Mouse (Mus musculus): ENCODE results near the gene Pygm. TPM values are rescaled to one million over a fixed set of nuclear protein-coding genes. Genes with fewer than 3 reads are reported as not detected.

Gene Pygm
- polyA plus RNA-seq, 1 experiment from 2014 or later: 84.3 TPM

DNA sequence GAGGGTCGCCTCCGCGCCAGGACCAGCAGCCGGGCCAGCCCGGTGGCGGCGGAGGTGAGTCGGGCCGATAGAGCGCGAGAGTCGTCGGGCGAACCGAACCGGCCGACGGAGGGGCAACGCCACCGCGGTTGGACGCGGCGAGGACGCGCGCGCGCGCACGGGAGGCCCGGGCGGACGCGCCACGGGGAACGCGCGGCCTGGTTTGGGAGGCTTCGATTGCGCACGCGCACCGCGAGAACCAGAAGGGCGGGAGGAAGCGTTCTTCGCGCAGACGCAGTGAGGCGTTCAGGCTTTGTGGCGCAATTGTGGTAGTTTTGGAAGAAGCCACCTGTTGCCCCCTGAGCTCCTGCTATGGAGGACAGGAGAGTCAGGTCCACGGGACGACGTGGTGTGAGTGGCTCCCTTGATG, 19.9 kb upstream of the Pygm start:
- no peak for ATAC-seq (ENCODE audit: low read depth)
- Histone ChIP-seq H3K27ac (replicated peaks; ENCODE audit: low read depth, low read length) (peak overlapping the region; percentile 99), H3K4me2 (ENCODE audit: low read depth, low read length) (peak overlapping the region; percentile 60), H3K4me1 (ENCODE audit: control insufficient read depth, insufficient read depth, low read length) (peaks cover 10% of the 10 kb centered on the region), H3K4me3 (ENCODE audit: low read depth, low read length) (peak overlapping the region; percentile 99), H3K9me3 (ENCODE audit: control insufficient read depth, low read length) (no peaks in the 10 kb centered on the region), H3K36me3 (ENCODE audit: control insufficient read depth, insufficient read depth, low read length) (peaks cover 46% of the 10 kb centered on the region), H3K9ac (ENCODE audit: low read depth, low read length) (peak overlapping the region; percentile 100), H3K27me3 (replicated peaks; ENCODE audit: control insufficient read depth, insufficient read depth, low read length) (no peaks in the 10 kb centered on the region)
- 0% methylated on average over 36 of the region's 55 CpGs for WGBS
- DNase-seq (ENCODE audit: low spot score): peak; percentile 94

DNA sequence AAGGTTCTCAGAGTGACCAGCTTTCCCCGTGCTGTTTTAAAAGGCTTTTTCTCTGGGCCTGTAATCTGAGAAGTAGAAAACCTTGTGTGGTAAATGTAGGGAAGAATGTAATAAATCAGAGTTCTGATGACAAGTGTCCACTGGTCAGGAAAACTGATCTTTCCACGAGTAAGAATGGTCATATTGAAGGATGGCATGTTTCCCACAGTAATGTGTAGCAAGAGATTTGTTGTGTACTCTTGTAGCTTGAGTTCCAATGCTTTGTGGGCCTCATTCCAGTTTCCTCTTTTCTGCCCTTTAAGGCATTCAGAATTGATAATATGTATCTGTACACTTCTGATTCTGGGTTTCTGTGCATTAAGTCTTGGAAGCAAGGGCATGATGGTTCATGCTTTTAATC, 19.4 kb upstream of the Pygm start:
- DNase-seq (ENCODE audit: low spot score): no peak
- no peaks in the 10 kb centered on the region for H3K27me3 ChIP-seq (replicated peaks; ENCODE audit: control insufficient read depth, insufficient read depth, low read length)
- H3K9ac ChIP-seq (ENCODE audit: low read depth, low read length): peak overlapping the region; percentile 100
- no peak for ATAC-seq (ENCODE audit: low read depth)
- peak overlapping the region; percentile 99; the same call in 1 of the 2 replicates for H3K27ac ChIP-seq (replicated peaks; ENCODE audit: low read depth, low read length)
- 4% methylated on average over 2 of the region's 2 CpGs for WGBS
- peaks cover 10% of the 10 kb centered on the region for H3K4me1 ChIP-seq (ENCODE audit: control insufficient read depth, insufficient read depth, low read length)
- peak overlapping the region; percentile 60 for H3K4me2 ChIP-seq (ENCODE audit: low read depth, low read length)
- H3K9me3 ChIP-seq (ENCODE audit: control insufficient read depth, low read length): no peaks in the 10 kb centered on the region
- H3K4me3 ChIP-seq (ENCODE audit: low read depth, low read length): peak overlapping the region; percentile 99
- peaks cover 51% of the 10 kb centered on the region for H3K36me3 ChIP-seq (ENCODE audit: control insufficient read depth, insufficient read depth, low read length)

DNA sequence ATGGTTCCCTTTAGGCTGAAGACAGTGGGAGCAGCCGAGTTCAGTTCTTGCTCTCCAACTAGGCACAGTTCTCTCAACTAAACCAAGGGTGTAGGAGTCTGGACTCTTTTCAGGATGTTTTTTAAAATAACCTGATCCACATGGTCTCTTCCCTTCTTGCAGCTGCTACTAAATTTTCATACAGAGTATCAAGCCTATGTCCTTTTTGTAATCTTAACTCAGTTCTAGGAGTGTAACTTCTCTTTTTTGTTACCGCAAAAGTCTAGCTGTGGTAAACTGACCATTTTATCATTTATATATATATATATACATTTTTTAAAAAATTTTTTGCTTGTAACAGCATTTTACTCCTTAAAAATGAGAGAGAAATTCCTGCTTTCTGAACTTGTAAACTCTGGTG, 14.0 kb upstream of the Pygm start:
- WGBS: 85% methylated on average over 2 of the region's 2 CpGs
- Histone ChIP-seq H3K27ac (replicated peaks; ENCODE audit: low read depth, low read length) (no peak overlapping the region), H3K4me3 (ENCODE audit: low read depth, low read length) (no peak overlapping the region), H3K4me1 (ENCODE audit: control insufficient read depth, insufficient read depth, low read length) (peaks cover 6% of the 10 kb centered on the region), H3K36me3 (ENCODE audit: control insufficient read depth, insufficient read depth, low read length) (peaks cover 98% of the 10 kb centered on the region), H3K27me3 (replicated peaks; ENCODE audit: control insufficient read depth, insufficient read depth, low read length) (no peaks in the 10 kb centered on the region), H3K4me2 (ENCODE audit: low read depth, low read length) (no peak overlapping the region), H3K9ac (ENCODE audit: low read depth, low read length) (no peak overlapping the region), H3K9me3 (ENCODE audit: control insufficient read depth, low read length) (no peaks in the 10 kb centered on the region)
- DNase-seq (ENCODE audit: low spot score) (no peak), ATAC-seq (ENCODE audit: low read depth) (no peak)

DNA sequence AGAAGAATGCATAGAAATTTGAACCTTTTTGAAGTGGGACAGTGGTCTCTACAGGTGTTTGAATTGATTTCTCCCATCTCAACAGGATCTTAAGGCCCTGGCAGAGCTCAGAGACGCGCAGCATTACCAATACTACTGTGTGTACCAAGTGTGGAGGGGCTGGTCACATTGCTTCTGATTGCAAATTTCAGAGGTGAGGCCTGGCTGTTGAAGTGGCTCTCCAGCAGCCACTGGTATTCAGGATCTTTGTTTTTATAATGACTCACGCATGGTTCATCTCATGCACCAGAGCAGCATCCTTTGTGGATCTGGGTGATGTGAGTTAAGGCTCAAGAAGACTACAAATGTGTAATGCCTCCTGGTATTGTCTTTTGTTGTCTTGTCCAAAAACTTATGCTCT, 11.8 kb upstream of the Pygm start:
- Histone ChIP-seq H3K9ac (ENCODE audit: low read depth, low read length) (no peak overlapping the region), H3K36me3 (ENCODE audit: control insufficient read depth, insufficient read depth, low read length) (peaks cover 99% of the 10 kb centered on the region), H3K27ac (replicated peaks; ENCODE audit: low read depth, low read length) (no peak overlapping the region), H3K4me1 (ENCODE audit: control insufficient read depth, insufficient read depth, low read length) (no peaks in the 10 kb centered on the region), H3K4me2 (ENCODE audit: low read depth, low read length) (no peak overlapping the region), H3K9me3 (ENCODE audit: control insufficient read depth, low read length) (no peaks in the 10 kb centered on the region), H3K4me3 (ENCODE audit: low read depth, low read length) (no peak overlapping the region), H3K27me3 (replicated peaks; ENCODE audit: control insufficient read depth, insufficient read depth, low read length) (no peaks in the 10 kb centered on the region)
- ATAC-seq (ENCODE audit: low read depth) (no peak), DNase-seq (ENCODE audit: low spot score) (no peak)
- 94% methylated on average over 3 of the region's 3 CpGs for WGBS

DNA sequence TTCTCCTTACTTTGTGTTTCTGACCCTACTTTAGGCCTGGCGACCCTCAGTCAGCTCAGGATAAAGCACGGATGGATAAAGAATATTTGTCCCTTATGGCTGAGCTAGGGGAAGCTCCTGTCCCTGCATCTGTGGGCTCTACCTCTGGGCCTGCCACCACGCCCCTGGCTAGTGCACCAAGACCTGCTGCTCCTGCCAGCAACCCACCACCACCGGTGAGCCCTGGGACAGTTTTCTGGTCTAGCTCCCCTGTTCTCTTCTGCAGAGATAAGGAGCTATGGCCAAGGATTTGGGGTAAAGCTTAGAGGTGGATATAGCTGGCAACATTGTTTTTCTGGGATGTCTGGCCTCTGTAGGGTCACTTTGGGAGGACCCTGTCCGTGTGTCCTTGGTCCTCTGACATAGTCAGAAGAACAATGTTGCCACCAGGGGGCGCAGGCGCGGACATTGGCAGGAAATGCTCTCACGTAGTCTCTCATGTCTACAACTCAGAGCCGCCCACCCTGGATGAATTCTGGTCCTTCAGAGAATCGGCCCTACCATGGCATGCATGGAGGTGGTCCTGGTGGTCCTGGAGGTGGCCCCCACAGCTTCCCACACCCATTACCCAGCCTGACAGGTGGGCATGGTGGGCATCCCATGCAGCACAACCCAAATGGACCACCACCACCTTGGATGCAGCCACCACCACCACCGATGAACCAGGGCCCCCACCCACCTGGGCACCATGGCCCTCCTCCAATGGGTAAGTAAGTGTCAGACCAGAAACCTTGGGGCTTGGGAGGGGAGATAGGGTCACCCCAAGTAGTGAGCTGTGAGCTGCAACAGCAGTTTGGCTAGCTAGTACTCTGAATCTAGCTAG, 10.4 kb upstream of the Pygm start:
- DNase-seq (ENCODE audit: low spot score): peak; percentile 64
- Histone ChIP-seq H3K9ac (ENCODE audit: low read depth, low read length) (no peak overlapping the region), H3K4me2 (ENCODE audit: low read depth, low read length) (no peak overlapping the region), H3K27me3 (replicated peaks; ENCODE audit: control insufficient read depth, insufficient read depth, low read length) (no peaks in the 10 kb centered on the region), H3K4me3 (ENCODE audit: low read depth, low read length) (no peak overlapping the region), H3K4me1 (ENCODE audit: control insufficient read depth, insufficient read depth, low read length) (no peaks in the 10 kb centered on the region), H3K36me3 (ENCODE audit: control insufficient read depth, insufficient read depth, low read length) (peaks cover 99% of the 10 kb centered on the region), H3K27ac (replicated peaks; ENCODE audit: low read depth, low read length) (no peak overlapping the region), H3K9me3 (ENCODE audit: control insufficient read depth, low read length) (no peaks in the 10 kb centered on the region)
- ATAC-seq (ENCODE audit: low read depth): no peak
- WGBS: 69% methylated on average over 12 of the region's 12 CpGs

DNA sequence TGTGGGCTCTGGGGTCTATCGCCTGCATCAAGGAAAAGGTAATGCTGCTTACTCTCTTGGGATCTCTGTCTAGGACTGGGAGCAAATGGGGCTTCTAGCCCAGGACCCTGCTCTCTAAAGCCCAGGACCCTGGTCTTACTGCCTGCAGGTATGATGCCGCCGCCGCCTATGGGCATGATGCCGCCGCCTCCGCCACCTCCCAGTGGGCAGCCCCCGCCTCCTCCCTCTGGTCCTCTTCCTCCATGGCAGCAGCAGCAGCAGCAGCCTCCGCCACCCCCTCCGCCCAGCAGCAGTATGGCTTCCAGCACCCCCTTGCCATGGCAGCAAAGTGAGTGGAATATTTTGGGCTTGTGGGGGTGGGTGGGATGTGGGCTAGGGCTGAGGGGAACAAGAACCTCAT, 9.6 kb upstream of the Pygm start:
- DNase-seq (ENCODE audit: low spot score) (no peak), ATAC-seq (ENCODE audit: low read depth) (no peak)
- no peaks in the 10 kb centered on the region for H3K4me1 ChIP-seq (ENCODE audit: control insufficient read depth, insufficient read depth, low read length)
- no peaks in the 10 kb centered on the region for H3K27me3 ChIP-seq (replicated peaks; ENCODE audit: control insufficient read depth, insufficient read depth, low read length)
- WGBS: 100% methylated on average over 6 of the region's 10 CpGs
- peaks cover 97% of the 10 kb centered on the region for H3K36me3 ChIP-seq (ENCODE audit: control insufficient read depth, insufficient read depth, low read length)
- no peaks in the 10 kb centered on the region for H3K9me3 ChIP-seq (ENCODE audit: control insufficient read depth, low read length)
- no peak overlapping the region for H3K4me2 ChIP-seq (ENCODE audit: low read depth, low read length)
- H3K27ac ChIP-seq (replicated peaks; ENCODE audit: low read depth, low read length): no peak overlapping the region
- H3K9ac ChIP-seq (ENCODE audit: low read depth, low read length): no peak overlapping the region
- no peak overlapping the region for H3K4me3 ChIP-seq (ENCODE audit: low read depth, low read length)

DNA sequence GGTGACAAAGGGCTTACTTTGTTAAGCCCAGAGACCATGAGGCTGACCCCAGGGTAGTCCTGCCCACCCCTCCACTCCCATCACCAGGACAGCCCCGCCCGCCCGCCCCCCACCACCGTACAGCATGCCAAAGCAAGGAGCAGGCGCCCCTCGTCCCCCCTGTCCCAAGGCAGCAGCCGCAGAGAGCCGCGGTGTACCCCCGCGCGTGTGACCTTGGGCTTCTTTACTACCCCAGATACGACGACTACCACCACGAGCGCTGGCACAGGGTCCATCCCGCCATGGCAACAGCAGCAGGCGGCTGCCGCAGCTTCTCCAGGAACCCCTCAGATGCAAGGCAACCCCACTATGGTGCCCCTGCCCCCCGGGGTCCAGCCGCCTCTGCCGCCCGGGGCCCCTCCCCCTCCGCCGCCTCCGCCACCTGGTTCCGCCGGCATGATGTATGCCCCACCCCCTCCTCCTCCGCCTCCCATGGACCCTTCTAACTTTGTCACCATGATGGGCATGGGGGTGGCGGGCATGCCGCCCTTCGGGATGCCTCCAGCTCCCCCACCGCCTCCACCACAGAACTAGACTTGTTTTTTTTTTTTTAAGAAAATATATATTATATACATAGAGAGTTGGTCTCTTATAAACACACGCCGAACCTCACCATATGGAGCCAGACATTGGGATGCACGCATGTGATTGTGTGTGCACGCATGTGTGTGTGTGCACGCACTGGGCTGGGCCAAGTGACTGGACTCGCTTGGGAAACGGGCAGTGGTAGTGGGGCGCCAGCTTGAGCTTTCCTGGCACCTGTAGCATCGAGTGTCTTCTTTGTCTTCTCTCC, 8.6 kb upstream of the Pygm start:
- DNase-seq (ENCODE audit: low spot score) (no peak), ATAC-seq (ENCODE audit: low read depth) (no peak)
- Histone ChIP-seq H3K9ac (ENCODE audit: low read depth, low read length) (no peak overlapping the region), H3K9me3 (ENCODE audit: control insufficient read depth, low read length) (no peaks in the 10 kb centered on the region), H3K36me3 (ENCODE audit: control insufficient read depth, insufficient read depth, low read length) (peaks cover 87% of the 10 kb centered on the region), H3K4me1 (ENCODE audit: control insufficient read depth, insufficient read depth, low read length) (no peaks in the 10 kb centered on the region), H3K4me2 (ENCODE audit: low read depth, low read length) (no peak overlapping the region), H3K4me3 (ENCODE audit: low read depth, low read length) (no peak overlapping the region), H3K27ac (replicated peaks; ENCODE audit: low read depth, low read length) (no peak overlapping the region), H3K27me3 (replicated peaks; ENCODE audit: control insufficient read depth, insufficient read depth, low read length) (no peaks in the 10 kb centered on the region)
- 96% methylated on average over 35 of the region's 42 CpGs for WGBS

DNA sequence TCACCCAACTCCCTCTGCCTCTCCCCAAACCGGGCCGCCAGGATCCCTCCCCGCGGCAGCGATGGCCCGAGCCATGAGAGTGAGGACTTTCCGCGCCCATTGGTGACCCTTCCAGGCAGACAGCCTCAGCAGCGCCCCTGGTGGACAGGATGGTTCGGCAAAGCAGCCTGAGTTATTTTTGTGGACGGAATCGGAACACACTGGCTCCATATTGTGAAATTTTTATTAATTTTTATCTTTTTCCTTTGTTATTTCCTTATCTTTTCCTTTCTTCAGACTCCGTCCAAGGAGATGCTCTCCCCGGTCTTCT, 8.0 kb upstream of the Pygm start:
- ATAC-seq (ENCODE audit: low read depth) (no peak), DNase-seq (ENCODE audit: low spot score) (no peak)
- Histone ChIP-seq H3K4me1 (ENCODE audit: control insufficient read depth, insufficient read depth, low read length) (no peaks in the 10 kb centered on the region), H3K9me3 (ENCODE audit: control insufficient read depth, low read length) (no peaks in the 10 kb centered on the region), H3K4me3 (ENCODE audit: low read depth, low read length) (no peak overlapping the region), H3K27me3 (replicated peaks; ENCODE audit: control insufficient read depth, insufficient read depth, low read length) (no peaks in the 10 kb centered on the region), H3K4me2 (ENCODE audit: low read depth, low read length) (no peak overlapping the region), H3K27ac (replicated peaks; ENCODE audit: low read depth, low read length) (no peak overlapping the region), H3K9ac (ENCODE audit: low read depth, low read length) (no peak overlapping the region), H3K36me3 (ENCODE audit: control insufficient read depth, insufficient read depth, low read length) (peaks cover 81% of the 10 kb centered on the region)
- 78% methylated on average over 14 of the region's 14 CpGs for WGBS

Measured in embryonic facial prominence, embryonic 14.5 days (tissue).